Mouse (Mus musculus) embryonic fibroblast, embryonic 13.5 days (primary cell): ENCODE measurements around the gene Srrm2.

Experiments used
- CTCF ChIP-seq: IDR thresholded peaks from 2 replicates; pipeline ENCODE4 v1.5.1; 2011; ENCODE audit warnings: mild to moderate bottlenecking, control low read depth, low read length, moderate library complexity, borderline replicate concordance; ENCODE audit not compliant: insufficient read depth
- POLR2A ChIP-seq: IDR thresholded peaks from 2 replicates; pipeline ENCODE4 v1.6.1; 2011; ENCODE audit warnings: low read depth, mild to moderate bottlenecking, control low read depth, low read length, moderate library complexity

GRCm38 (mm10) chr17:23744076-23744475 lies 46.3 kb upstream of the Srrm2 start:
- no peak for TF ChIP-seq CTCF
- no peak for TF ChIP-seq POLR2A
